Mouse (Mus musculus) embryonic facial prominence, embryonic 14.5 days (tissue): ENCODE data around the gene Vmn1r54. TPM values are rescaled to one million over a fixed set of nuclear protein-coding genes. Genes with fewer than 3 reads are reported as not detected.
A peak's percentile ranks its signal among the peaks of the same experiment; 100 is the strongest.

Source experiments
- ATAC-seq: fragments of 200-750 bp; cut with Nextera tagmentation; 2 replicates; pipeline ENCODE4 v1.8.0; 2017; ENCODE audit warnings: low read depth, moderate number of reproducible peaks, moderate TSS enrichment
- DNase-seq: peaks from one replicate; pipeline ENCODE4 v3.0.0-alpha.2; 2015; ENCODE audit warnings: low spot score
- H3K27ac ChIP-seq: fragments of 300-500 bp; sonication (generic); replicated peaks from 2 replicates; pipeline ENCODE4 v1.5.1; 2014; ENCODE audit warnings: low read depth, mild to moderate bottlenecking, low read length, moderate library complexity
- H3K27me3 ChIP-seq: fragments of 300-500 bp; sonication (generic); replicated peaks from 2 replicates; pipeline ENCODE4 v1.6.1; 2014; ENCODE audit warnings: low read length; ENCODE audit not compliant: control insufficient read depth, insufficient read depth
- H3K36me3 ChIP-seq: fragments of 300-500 bp; sonication (generic); 2 replicates; pipeline ENCODE4 v1.6.1; 2014; ENCODE audit warnings: low read length, mixed read lengths; ENCODE audit not compliant: control insufficient read depth, insufficient read depth
- H3K4me1 ChIP-seq: fragments of 300-500 bp; sonication (generic); 2 replicates; pipeline ENCODE4 v1.6.1; 2014; ENCODE audit warnings: antibody characterized with exemption, low read length; ENCODE audit not compliant: control insufficient read depth, insufficient read depth
- H3K4me2 ChIP-seq: fragments of 300-500 bp; sonication (generic); 2 replicates; pipeline ENCODE4 v1.6.1; 2014; ENCODE audit warnings: low read depth, mild to moderate bottlenecking, low read length, moderate library complexity, mixed read lengths
- H3K4me3 ChIP-seq: fragments of 300-500 bp; sonication (generic); 2 replicates; pipeline ENCODE4 v1.5.1; 2014; ENCODE audit warnings: low read depth, mild to moderate bottlenecking, low read length
- H3K9ac ChIP-seq: fragments of 300-500 bp; sonication (generic); 2 replicates; pipeline ENCODE4 v1.6.1; 2014; ENCODE audit warnings: low read depth, mild to moderate bottlenecking, low read length, moderate library complexity, mixed read lengths
- H3K9me3 ChIP-seq: fragments of 300-500 bp; sonication (generic); 2 replicates; pipeline ENCODE4 v1.6.1; 2016; ENCODE audit warnings: low read length; ENCODE audit not compliant: control insufficient read depth
- WGBS: fragments of 180-500 bp; shearing (Covaris S2); extraction: QIAGEN DNeasy Blood & Tissue Kit; methylation state at CpG from one replicate; pipeline ENCODE4 v1.1.7; 2014; 5-methylcytosine and 5-hydroxymethylcytosine counted together
- polyA plus RNA-seq: library from polyadenylated mRNA; unstranded; fragments of >200 nt; fragmentation: Nextera tagmentation; extraction: Ambion mirVana; gene quantifications from 2 replicates; pipeline ENCODE4 v1.2.1, GENCODE M21; 2014

Vmn1r54 gene
- polyA plus RNA-seq, 1 experiment from 2014 or later: not detected

GRCm38 (mm10) chr6:90308839-90309778 is 63.0 kb downstream of the Vmn1r54 start:
- H3K4me2 ChIP-seq: no peak overlapping the region
- ATAC-seq (no peak), DNase-seq (no peak)
- H3K27me3 ChIP-seq: no peaks in the 10 kb centered on the region
- H3K9ac ChIP-seq: no peak overlapping the region
- no peak overlapping the region for H3K4me3 ChIP-seq
- H3K36me3 ChIP-seq: no peaks in the 10 kb centered on the region
- peaks cover 7% of the 10 kb centered on the region; the same call in 1 of the 2 replicates for H3K9me3 ChIP-seq
- 85% methylated on average over 84 of the region's 87 CpGs for WGBS
- no peak overlapping the region for H3K27ac ChIP-seq
- no peaks in the 10 kb centered on the region for H3K4me1 ChIP-seq

- H3K4me3 ChIP-seq: no peak overlapping the region
- 75% methylated on average over 5 of the region's 5 CpGs for WGBS
Observed at GRCm38 (mm10) chr6:90315961-90316360, 69.9 kb downstream of the Vmn1r54 start.

GRCm38 (mm10) chr6:90317510-90318258 is 71.6 kb downstream of the Vmn1r54 start:
- Histone ChIP-seq H3K27ac (no peak overlapping the region), H3K27me3 (no peaks in the 10 kb centered on the region), H3K9me3 (no peaks in the 10 kb centered on the region), H3K4me1 (no peaks in the 10 kb centered on the region), H3K4me2 (no peak overlapping the region), H3K4me3 (no peak overlapping the region), H3K36me3 (no peaks in the 10 kb centered on the region), H3K9ac (no peak overlapping the region)
- WGBS: 84% methylated on average over 2 of the region's 2 CpGs
- DNase-seq (no peak), ATAC-seq (no peak)

More at GRCm38 (mm10) chr6:90315961-90316360, 69.9 kb downstream of the Vmn1r54 start:
- no peak for ATAC-seq
- peak; percentile 16 for DNase-seq
- Histone ChIP-seq H3K4me2 (no peak overlapping the region), H3K36me3 (no peaks in the 10 kb centered on the region), H3K9me3 (no peaks in the 10 kb centered on the region), H3K27ac (no peak overlapping the region), H3K27me3 (no peaks in the 10 kb centered on the region), H3K9ac (no peak overlapping the region), H3K4me1 (no peaks in the 10 kb centered on the region)

- Histone ChIP-seq H3K36me3 (no peaks in the 10 kb centered on the region), H3K4me3 (no peak overlapping the region), H3K27me3 (peaks cover 4% of the 10 kb centered on the region; the same call in 1 of the 2 replicates), H3K4me1 (no peaks in the 10 kb centered on the region), H3K9ac (no peak overlapping the region), H3K27ac (no peak overlapping the region), H3K9me3 (no peaks in the 10 kb centered on the region), H3K4me2 (no peak overlapping the region)
- peak; percentile 23 for DNase-seq
- 89% methylated on average over 2 of the region's 2 CpGs for WGBS
- ATAC-seq: peak; percentile 73; the same call in 1 of the 2 replicates
Observed at GRCm38 (mm10) chr6:90319019-90319418, 72.9 kb downstream of the Vmn1r54 start.

GRCm38 (mm10) chr6:90319475-90320191 is 73.5 kb downstream of the Vmn1r54 start:
- Histone ChIP-seq H3K4me2 (no peak overlapping the region), H3K9ac (no peak overlapping the region), H3K4me1 (no peaks in the 10 kb centered on the region), H3K36me3 (no peaks in the 10 kb centered on the region), H3K27ac (no peak overlapping the region), H3K4me3 (no peak overlapping the region), H3K27me3 (peaks cover 4% of the 10 kb centered on the region; the same call in 1 of the 2 replicates), H3K9me3 (no peaks in the 10 kb centered on the region)
- 73% methylated on average over 7 of the region's 7 CpGs for WGBS
- ATAC-seq: peak; percentile 10; the same call in 1 of the 2 replicates
- no peak for DNase-seq

- H3K36me3 ChIP-seq: no peaks in the 10 kb centered on the region
- peaks cover 8% of the 10 kb centered on the region for H3K27me3 ChIP-seq
- no peak overlapping the region for H3K4me3 ChIP-seq
- WGBS: 85% methylated on average over 5 of the region's 5 CpGs
- no peak overlapping the region for H3K9ac ChIP-seq
- H3K4me1 ChIP-seq: no peaks in the 10 kb centered on the region
- H3K27ac ChIP-seq: no peak overlapping the region
- no peak for ATAC-seq
- DNase-seq: no peak
- H3K4me2 ChIP-seq: no peak overlapping the region
- H3K9me3 ChIP-seq: no peaks in the 10 kb centered on the region
Observed at GRCm38 (mm10) chr6:90320429-90320828, 74.3 kb downstream of the Vmn1r54 start.

Other genes starting within 250 kb of the Vmn1r54 start
- not detected in 2 replicates for gene Vmn1r47, start 230.2 kb upstream of the Vmn1r54 start, polyA plus RNA-seq
- not detected in 2 replicates for gene Vmn1r48, start 209.5 kb upstream of the Vmn1r54 start, polyA plus RNA-seq
- gene Vmn1r49, start 167.8 kb upstream of the Vmn1r54 start, polyA plus RNA-seq: not detected in 2 replicates
- gene Vmn1r50, start 144.9 kb upstream of the Vmn1r54 start, polyA plus RNA-seq: not detected in 2 replicates
- 0.15 TPM in 1 of 2 replicates, not detected in the other for gene Vmn1r51, start 123.7 kb upstream of the Vmn1r54 start, polyA plus RNA-seq
- gene Vmn1r52, start 71.5 kb upstream of the Vmn1r54 start, polyA plus RNA-seq: not detected in 2 replicates
- gene V1ra8, start 43.5 kb upstream of the Vmn1r54 start, polyA plus RNA-seq: not detected in 2 replicates
- not detected in 2 replicates for gene Vmn1r53, start 21.9 kb upstream of the Vmn1r54 start, polyA plus RNA-seq
- not detected in 2 replicates for gene BC048671, start 54.9 kb downstream of the Vmn1r54 start, polyA plus RNA-seq
- gene Chst13, start 78.9 kb downstream of the Vmn1r54 start, polyA plus RNA-seq: 3.1 and 6.4 TPM in 2 replicates
- 0.11 TPM in 1 of 2 replicates, not detected in the other for gene Uroc1, start 87.0 kb downstream of the Vmn1r54 start, polyA plus RNA-seq
- gene Zxdc, start 123.2 kb downstream of the Vmn1r54 start, polyA plus RNA-seq: 11.9 and 12.9 TPM in 2 replicates
- 0.62 and 0.65 TPM in 2 replicates for gene Cfap100, start 182.5 kb downstream of the Vmn1r54 start, polyA plus RNA-seq
- gene Klf15, start 216.3 kb downstream of the Vmn1r54 start, polyA plus RNA-seq: 7.0 and 8.4 TPM in 2 replicates
- 1.8 and 2.2 TPM in 2 replicates for gene Aldh1l1, start 240.1 kb downstream of the Vmn1r54 start, polyA plus RNA-seq